Mouse (Mus musculus) kidney, embryonic 14.5 days (tissue): Measurements from ENCODE around the gene Lamb1. TPM values are rescaled to one million over a fixed set of nuclear protein-coding genes. Genes with fewer than 3 reads are reported as not detected.

Source experiments
- ATAC-seq: fragments of 200-750 bp; cut with Nextera tagmentation; 2 replicates; pipeline ENCODE4 v1.8.0; 2017; ENCODE audit warnings: moderate number of reproducible peaks, mild to moderate bottlenecking, moderate TSS enrichment, moderate library complexity; ENCODE audit not compliant: low FRiP score, low TSS enrichment
- H3K27ac ChIP-seq: fragments of 300-500 bp; sonication (generic); 2 replicates; pipeline ENCODE4 v1.5.1; 2014; ENCODE audit warnings: low read depth, mild to moderate bottlenecking, low read length, moderate library complexity, mixed read lengths
- H3K27me3 ChIP-seq: fragments of 300-500 bp; sonication (generic); 2 replicates; pipeline ENCODE4 v1.6.1; 2014; ENCODE audit warnings: mild to moderate bottlenecking, low read length; ENCODE audit not compliant: control insufficient read depth, insufficient read depth
- H3K36me3 ChIP-seq: fragments of 300-500 bp; sonication (generic); 2 replicates; pipeline ENCODE4 v1.6.1; 2014; ENCODE audit warnings: low read length, mixed read lengths; ENCODE audit not compliant: control insufficient read depth, insufficient read depth
- H3K4me1 ChIP-seq: fragments of 300-500 bp; sonication (generic); 2 replicates; pipeline ENCODE4 v1.6.1; 2014; ENCODE audit warnings: low read length, mixed read lengths; ENCODE audit not compliant: control insufficient read depth, insufficient read depth
- H3K4me2 ChIP-seq: fragments of 300-500 bp; sonication (generic); replicated peaks from 2 replicates; pipeline ENCODE4 v1.6.1; 2014; ENCODE audit warnings: low read depth, mild to moderate bottlenecking, low read length
- H3K4me3 ChIP-seq: fragments of 300-500 bp; sonication (generic); 2 replicates; pipeline ENCODE4 v1.5.1; 2014; ENCODE audit warnings: mild to moderate bottlenecking, low read length
- H3K9ac ChIP-seq: fragments of 300-500 bp; sonication (generic); 2 replicates; pipeline ENCODE4 v1.6.1; 2014; ENCODE audit warnings: low read depth, mild to moderate bottlenecking, low read length, moderate library complexity
- H3K9me3 ChIP-seq: fragments of 300-500 bp; sonication (generic); 2 replicates; pipeline ENCODE4 v1.6.1; 2016; ENCODE audit warnings: low read length; ENCODE audit not compliant: control insufficient read depth
- WGBS: fragments of 180-500 bp; shearing (Covaris S2); extraction: QIAGEN DNeasy Blood & Tissue Kit; methylation state at CpG from one replicate; pipeline ENCODE4 v1.1.7; 2014; 5-methylcytosine and 5-hydroxymethylcytosine counted together
- polyA plus RNA-seq: library from polyadenylated mRNA; unstranded; fragments of >200 nt; fragmentation: Nextera tagmentation; extraction: Ambion mirVana; gene quantifications from 2 replicates; pipeline ENCODE4 v1.2.1, GENCODE M21; 2014

Gene Lamb1
- polyA plus RNA-seq, 1 experiment from 2014 or later, result 121 TPM

GRCm38 (mm10) chr12:31246153-31246552 lies 18.9 kb upstream of the Lamb1 start:
- no peak for ATAC-seq
- Histone ChIP-seq H3K9me3 (no peaks in the 10 kb centered on the region), H3K4me3 (no peak overlapping the region), H3K27ac (no peak overlapping the region), H3K4me1 (peaks cover 25% of the 10 kb centered on the region), H3K9ac (no peak overlapping the region), H3K36me3 (no peaks in the 10 kb centered on the region), H3K27me3 (no peaks in the 10 kb centered on the region), H3K4me2 (no peak overlapping the region)
- 30% methylated on average over 3 of the region's 3 CpGs for WGBS

- no peak overlapping the region for H3K4me2 ChIP-seq
- no peak overlapping the region for H3K9ac ChIP-seq
- no peaks in the 10 kb centered on the region for H3K9me3 ChIP-seq
- H3K27ac ChIP-seq, result no peak overlapping the region
- peaks cover 25% of the 10 kb centered on the region for H3K4me1 ChIP-seq
- no peaks in the 10 kb centered on the region for H3K36me3 ChIP-seq
- H3K27me3 ChIP-seq, result no peaks in the 10 kb centered on the region
- no peak for ATAC-seq
- 54% methylated on average over 3 of the region's 3 CpGs for WGBS
- H3K4me3 ChIP-seq, result no peak overlapping the region
Observed at GRCm38 (mm10) chr12:31246615-31247014, 18.4 kb upstream of the Lamb1 start.

GRCm38 (mm10) chr12:31248165-31248564 lies 16.9 kb upstream of the Lamb1 start:
- peak overlapping the region; percentile 13; the same call in 1 of the 2 replicates for H3K27ac ChIP-seq
- no peak overlapping the region for H3K9ac ChIP-seq
- no peak overlapping the region for H3K4me2 ChIP-seq
- H3K4me3 ChIP-seq, result no peak overlapping the region
- ATAC-seq, result peak; percentile 91
- no peaks in the 10 kb centered on the region for H3K36me3 ChIP-seq
- WGBS, result 2% methylated on average over 3 of the region's 3 CpGs
- H3K27me3 ChIP-seq, result no peaks in the 10 kb centered on the region
- H3K9me3 ChIP-seq, result no peaks in the 10 kb centered on the region
- peaks cover 25% of the 10 kb centered on the region for H3K4me1 ChIP-seq

- H3K4me2 ChIP-seq, result peak overlapping the region; percentile 18; the same call in 1 of the 2 replicates
- peak overlapping the region; percentile 60 for H3K27ac ChIP-seq
- no peaks in the 10 kb centered on the region for H3K36me3 ChIP-seq
- WGBS, result 10% methylated on average over 10 of the region's 10 CpGs
- H3K9ac ChIP-seq, result no peak overlapping the region
- no peak overlapping the region for H3K4me3 ChIP-seq
- peaks cover 25% of the 10 kb centered on the region for H3K4me1 ChIP-seq
- H3K9me3 ChIP-seq, result no peaks in the 10 kb centered on the region
- ATAC-seq, result peak; percentile 77
- H3K27me3 ChIP-seq, result no peaks in the 10 kb centered on the region
Observed at GRCm38 (mm10) chr12:31248681-31249080, 16.4 kb upstream of the Lamb1 start.

GRCm38 (mm10) chr12:31252259-31252658 lies 12.8 kb upstream of the Lamb1 start:
- ATAC-seq, result no peak
- Histone ChIP-seq H3K4me2 (no peak overlapping the region), H3K27me3 (no peaks in the 10 kb centered on the region), H3K4me1 (peaks cover 19% of the 10 kb centered on the region), H3K9me3 (no peaks in the 10 kb centered on the region), H3K36me3 (no peaks in the 10 kb centered on the region), H3K4me3 (no peak overlapping the region), H3K9ac (no peak overlapping the region), H3K27ac (no peak overlapping the region)
- 28% methylated on average over 4 of the region's 4 CpGs for WGBS

GRCm38 (mm10) chr12:31254978-31255377 lies 10.1 kb upstream of the Lamb1 start:
- 80% methylated on average over 8 of the region's 8 CpGs for WGBS
- H3K4me1 ChIP-seq, result peaks cover 4% of the 10 kb centered on the region
- no peak overlapping the region for H3K4me3 ChIP-seq
- no peak overlapping the region for H3K4me2 ChIP-seq
- no peak for ATAC-seq
- H3K36me3 ChIP-seq, result no peaks in the 10 kb centered on the region
- H3K27ac ChIP-seq, result no peak overlapping the region
- no peaks in the 10 kb centered on the region for H3K27me3 ChIP-seq
- no peaks in the 10 kb centered on the region for H3K9me3 ChIP-seq
- H3K9ac ChIP-seq, result no peak overlapping the region

- H3K27me3 ChIP-seq, result no peaks in the 10 kb centered on the region
- H3K4me2 ChIP-seq, result no peak overlapping the region
- WGBS, result 58% methylated on average over 9 of the region's 9 CpGs
- no peaks in the 10 kb centered on the region for H3K9me3 ChIP-seq
- peak; percentile 94 for ATAC-seq
- H3K4me1 ChIP-seq, result peaks cover 4% of the 10 kb centered on the region
- H3K4me3 ChIP-seq, result no peak overlapping the region
- no peak overlapping the region for H3K9ac ChIP-seq
- no peaks in the 10 kb centered on the region for H3K36me3 ChIP-seq
- peak overlapping the region; percentile 69 for H3K27ac ChIP-seq
Observed at GRCm38 (mm10) chr12:31256121-31256903, 8.7 kb upstream of the Lamb1 start.

- peaks cover 21% of the 10 kb centered on the region for H3K4me1 ChIP-seq
Observed at GRCm38 (mm10) chr12:31261882-31262281, 3.2 kb upstream of the Lamb1 start.

GRCm38 (mm10) chr12:31263921-31264320 lies 1.1 kb upstream of the Lamb1 start:
- WGBS, result 27% methylated on average over 7 of the region's 7 CpGs
- H3K9ac ChIP-seq, result no peak overlapping the region

More at GRCm38 (mm10) chr12:31261882-31262281, 3.2 kb upstream of the Lamb1 start:
- H3K36me3 ChIP-seq, result peaks cover 1% of the 10 kb centered on the region; the same call in 1 of the 2 replicates
- no peak for ATAC-seq
- H3K9me3 ChIP-seq, result no peaks in the 10 kb centered on the region
- WGBS, result 85% methylated on average over 3 of the region's 3 CpGs
- no peaks in the 10 kb centered on the region for H3K27me3 ChIP-seq
- no peak overlapping the region for H3K4me2 ChIP-seq
- no peak overlapping the region for H3K27ac ChIP-seq
- no peak overlapping the region for H3K9ac ChIP-seq
- no peak overlapping the region for H3K4me3 ChIP-seq

More at GRCm38 (mm10) chr12:31263921-31264320, 1.1 kb upstream of the Lamb1 start:
- Histone ChIP-seq H3K27me3 (no peaks in the 10 kb centered on the region), H3K36me3 (peaks cover 21% of the 10 kb centered on the region), H3K4me1 (peaks cover 38% of the 10 kb centered on the region), H3K4me3 (peak overlapping the region; percentile 72), H3K4me2 (peak overlapping the region; percentile 82), H3K9me3 (no peaks in the 10 kb centered on the region), H3K27ac (peak overlapping the region; percentile 87)
- ATAC-seq, result no peak
